8 mouse cellular contexts compared by ENCODE assay signal in the genomic region with DNA sequence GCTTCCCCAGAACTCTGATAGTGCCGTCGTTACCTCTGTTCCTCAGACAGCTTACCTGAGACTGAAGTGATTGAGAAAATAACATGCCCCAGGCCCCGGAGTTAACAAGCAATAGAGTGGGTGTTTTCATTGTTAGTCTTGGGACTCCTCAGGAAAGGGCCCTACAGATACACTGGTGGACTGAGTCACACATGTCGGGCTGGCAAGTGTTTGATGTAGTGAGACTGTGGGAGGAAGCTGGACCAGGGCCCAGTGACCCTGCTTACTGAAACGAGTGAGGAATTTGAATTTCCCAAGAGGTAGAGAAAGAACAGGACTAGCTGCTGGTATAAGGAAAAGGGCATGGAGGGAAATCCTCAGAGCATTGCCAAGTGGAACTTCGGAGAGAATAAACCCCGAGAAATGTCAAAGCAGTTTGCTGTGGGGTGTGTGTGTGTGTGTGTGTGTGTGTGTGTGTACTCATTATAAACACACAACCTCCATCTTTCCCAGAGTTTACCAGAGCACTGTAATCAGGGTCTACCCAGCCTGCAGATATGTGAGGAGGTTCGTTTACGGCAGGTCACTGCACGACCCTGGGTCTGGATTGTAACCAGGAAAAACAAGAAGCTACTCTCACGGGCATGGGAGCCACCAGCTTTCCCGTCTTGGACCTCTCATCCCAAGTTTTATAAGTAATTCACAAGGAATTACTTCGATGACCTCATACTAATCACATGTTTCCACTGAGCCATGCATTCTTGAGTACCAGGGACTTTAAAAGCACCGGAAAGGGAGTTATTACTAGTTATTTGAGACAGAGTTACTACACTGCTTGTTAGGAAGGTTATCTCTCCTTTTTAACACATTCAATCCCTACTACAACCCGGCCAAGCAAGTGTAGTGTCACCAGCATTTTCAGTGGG. TPM values are rescaled to one million over a fixed set of nuclear protein-coding genes. Genes with fewer than 3 reads are reported as not detected.
DNase-seq lines count a peak whose midpoint lies in the region; ATAC-seq and TF ChIP-seq lines count a peak whose summit lies in the region.

No protein-coding gene starts in this region.

- intact Hi-C loops in left cerebral cortex, postnatal 14 days (cut with DNase I) = no loop called here
- intact Hi-C loops in left cerebral cortex, postnatal 36 days (cut with DNase I) = no loop called here

- peaks cover 14% of the 10 kb centered on the region for H3K4me1 ChIP-seq in intestine, embryonic 14.5 days (replicated peaks; ENCODE audit: control insufficient read depth, insufficient read depth, low read length)
- H3K4me1 ChIP-seq in lung, embryonic 16.5 days (replicated peaks; ENCODE audit: control insufficient read depth, insufficient read depth, low read length) = peaks cover 12% of the 10 kb centered on the region
- H3K4me1 ChIP-seq in stomach, postnatal 0 days (replicated peaks; ENCODE audit: control insufficient read depth, insufficient read depth) = no peaks in the 10 kb centered on the region

- no peaks in the 10 kb centered on the region for H3K36me3 ChIP-seq in intestine, embryonic 14.5 days (ENCODE audit: control insufficient read depth, insufficient read depth, low read length)
- H3K36me3 ChIP-seq in lung, embryonic 16.5 days (ENCODE audit: control insufficient read depth, insufficient read depth, low read length) = no peaks in the 10 kb centered on the region
- no peaks in the 10 kb centered on the region for H3K36me3 ChIP-seq in stomach, postnatal 0 days (ENCODE audit: control insufficient read depth, insufficient read depth, low read length)

- H3K9me3 ChIP-seq in intestine, embryonic 14.5 days (ENCODE audit: control insufficient read depth, low read length) = no peaks in the 10 kb centered on the region
- no peaks in the 10 kb centered on the region for H3K9me3 ChIP-seq in lung, embryonic 16.5 days (ENCODE audit: control insufficient read depth, low read length)
- no peaks in the 10 kb centered on the region for H3K9me3 ChIP-seq in stomach, postnatal 0 days (ENCODE audit: control insufficient read depth, low read length)

- no peak overlapping the region for H3K27ac ChIP-seq in intestine, embryonic 14.5 days (ENCODE audit: low read depth)
- H3K27ac ChIP-seq in lung, embryonic 16.5 days (ENCODE audit: low read length) = 0 out of 2 replicates have a peak overlapping the region, but pooled peaks have one; percentile 26
- no peak overlapping the region for H3K27ac ChIP-seq in stomach, postnatal 0 days (replicated peaks)

- 48% methylated on average over 15 of the region's 15 CpGs for WGBS in intestine, embryonic 14.5 days
- WGBS in lung, embryonic 16.5 days = 40% methylated on average over 15 of the region's 15 CpGs
- WGBS in stomach, postnatal 0 days = 51% methylated on average over 15 of the region's 15 CpGs

- no peak for TF ChIP-seq EP300 in stomach, postnatal 0 days (optimal IDR thresholded peaks at IDR 0.05)

- DNase-seq in left cerebral cortex, postnatal 14 days (ENCODE audit: low spot score in 2 of 2) = peak; percentile 25 to 46
- no peak for DNase-seq in left cerebral cortex, postnatal 36 days (ENCODE audit: low spot score in 2 of 2)
- DNase-seq in adrenal gland, postnatal 36 days = peak; percentile 81 to 84
- peak; percentile 50 for DNase-seq in intestine, embryonic 14.5 days (ENCODE audit: low spot score)
- DNase-seq in cerebellum, adult 9-11 months = no peak
- no peak for DNase-seq in stomach, postnatal 0 days (ENCODE audit: low spot score)
- no peak for DNase-seq in T-cell, adult 2 months (ENCODE audit: low spot score)

- 0 out of 2 replicates have a peak, but pooled peaks have one; percentile 62 for ATAC-seq in intestine, embryonic 14.5 days (replicated peaks; ENCODE audit: low FRiP score, low TSS enrichment, low read depth)
- peak; percentile 94 for ATAC-seq in lung, embryonic 16.5 days (ENCODE audit: low read depth)
- ATAC-seq in stomach, postnatal 0 days (ENCODE audit: low FRiP score, low TSS enrichment) = no peak

- H3K9ac ChIP-seq in intestine, embryonic 14.5 days (ENCODE audit: low read length) = no peak overlapping the region
- no peak overlapping the region for H3K9ac ChIP-seq in lung, embryonic 16.5 days (ENCODE audit: low read length)
- H3K9ac ChIP-seq in stomach, postnatal 0 days (ENCODE audit: low read length) = no peak overlapping the region

- no peak overlapping the region for H3K4me2 ChIP-seq in intestine, embryonic 14.5 days (ENCODE audit: low read length)
- no peak overlapping the region for H3K4me2 ChIP-seq in lung, embryonic 16.5 days (ENCODE audit: low read depth, low read length)
- H3K4me2 ChIP-seq in stomach, postnatal 0 days (replicated peaks; ENCODE audit: low read depth) = no peak overlapping the region

- H3K27me3 ChIP-seq in intestine, embryonic 14.5 days (replicated peaks; ENCODE audit: control insufficient read depth, insufficient read depth, low read length) = no peaks in the 10 kb centered on the region
- no peaks in the 10 kb centered on the region for H3K27me3 ChIP-seq in lung, embryonic 16.5 days (ENCODE audit: control insufficient read depth, insufficient read depth, low read depth, low read length)
- H3K27me3 ChIP-seq in stomach, postnatal 0 days (ENCODE audit: control insufficient read depth, insufficient read depth, low read length) = no peaks in the 10 kb centered on the region

- no peak for TF ChIP-seq CTCF in stomach, postnatal 0 days (IDR thresholded peaks at IDR 0.05; ENCODE audit: low read depth)

- no peak overlapping the region for H3K4me3 ChIP-seq in intestine, embryonic 14.5 days (ENCODE audit: low read depth, low read length)
- H3K4me3 ChIP-seq in lung, embryonic 16.5 days (ENCODE audit: low read length) = no peak overlapping the region
- H3K4me3 ChIP-seq in stomach, postnatal 0 days (ENCODE audit: low read depth, low read length) = no peak overlapping the region

RNA-seq across cellular contexts. Expression of a gene that starts 20.4 kb away (rescaled TPM):
- 1 to 10 TPM; 2.6 to 4.6 TPM for total RNA-seq in left cerebral cortex, postnatal 14 days (2021)
- 10 to 100 TPM in 1 of 2 experiments, 1 to 10 TPM in 1; 6.3 to 11.6 TPM for total RNA-seq in left cerebral cortex, postnatal 36 days (2021)
- 1 to 10 TPM; 4.5 to 5.2 TPM for total RNA-seq in adrenal gland, postnatal 36 days (2021)
- 11.3 and 13.0 TPM in 2 replicates for polyA plus RNA-seq in intestine, embryonic 14.5 days (2014; fragmentation: Nextera tagmentation; extraction: Ambion mirVana)
- polyA plus RNA-seq in lung, embryonic 16.5 days (2015; fragmentation: Nextera tagmentation; extraction: Ambion mirVana) = 38.0 and 43.7 TPM in 2 replicates
- 3.3 and 3.8 TPM in 2 replicates for polyA plus RNA-seq in stomach, postnatal 0 days (2015; fragmentation: Nextera tagmentation; extraction: Ambion mirVana)

RNA-seq across cellular contexts. Expression of a gene that starts 23.6 kb away (rescaled TPM):
- total RNA-seq in left cerebral cortex, postnatal 14 days (2021) = 10 to 100 TPM; 39.2 to 42.4 TPM
- 10 to 100 TPM; 41.4 to 41.9 TPM for total RNA-seq in left cerebral cortex, postnatal 36 days (2021)
- total RNA-seq in adrenal gland, postnatal 36 days (2021) = 10 to 100 TPM; 39.0 to 48.7 TPM
- polyA plus RNA-seq in intestine, embryonic 14.5 days (2014; fragmentation: Nextera tagmentation; extraction: Ambion mirVana) = 58.0 and 63.4 TPM in 2 replicates
- 60.4 and 62.0 TPM in 2 replicates for polyA plus RNA-seq in lung, embryonic 16.5 days (2015; fragmentation: Nextera tagmentation; extraction: Ambion mirVana)
- 43.7 and 48.2 TPM in 2 replicates for polyA plus RNA-seq in stomach, postnatal 0 days (2015; fragmentation: Nextera tagmentation; extraction: Ambion mirVana)

Comparison
In these comparisons a context has a peak if more than half of its experiments do, and no peak if none do; other contexts are left out.
1. DNase-seq: peak in left cerebral cortex, postnatal 14 days (2 of 2), adrenal gland, postnatal 36 days (2 of 2) and intestine, embryonic 14.5 days (single experiment); none in left cerebral cortex, postnatal 36 days (0 of 2), cerebellum, adult 9-11 months (single experiment), stomach, postnatal 0 days (single experiment) and T-cell, adult 2 months (single experiment).